Mouse (Mus musculus): ENCODE measurements around the gene Klhl40. TPM values are rescaled to one million over a fixed set of nuclear protein-coding genes. Genes with fewer than 3 reads are reported as not detected.

The Klhl40 gene
- polyA plus RNA-seq, 1 experiment from 2014 or later = 1.7 TPM

- H3K27me3 ChIP-seq (ENCODE audit: control insufficient read depth, insufficient read depth, low read length) = no peaks in the 10 kb centered on the region
- WGBS = 91% methylated on average over 1 of the region's 1 CpGs
- no peak overlapping the region for H3K4me3 ChIP-seq (ENCODE audit: low read depth, low read length)
Measured at GRCm38 (mm10) chr9:121823051-121823450, 45.6 kb downstream of the Klhl40 start.

DNA sequence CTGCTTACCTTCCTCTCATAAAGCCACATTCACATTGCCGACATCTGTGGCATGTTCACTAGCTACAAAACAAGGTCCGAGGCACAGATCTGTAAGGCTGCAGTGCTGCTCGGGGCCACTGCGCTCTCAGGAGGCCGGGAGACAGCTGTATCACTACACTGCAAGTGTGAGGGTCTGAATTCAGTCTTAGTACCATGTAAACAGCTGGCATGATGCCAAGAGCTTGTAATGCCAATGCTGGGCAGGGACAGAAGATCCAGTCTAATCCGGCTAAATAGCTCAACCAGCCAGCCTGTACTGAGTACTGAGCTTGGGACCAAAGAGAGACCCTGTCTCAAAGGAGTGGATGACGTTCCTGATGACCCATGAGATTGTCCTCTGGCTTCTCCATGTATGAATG is 46.6 kb downstream of the Klhl40 start:
- Histone ChIP-seq H3K27ac (replicated peaks; ENCODE audit: low read depth, low read length) (no peak overlapping the region), H3K4me3 (ENCODE audit: low read depth, low read length) (no peak overlapping the region), H3K9ac (ENCODE audit: low read length) (no peak overlapping the region), H3K4me1 (ENCODE audit: control insufficient read depth, insufficient read depth, low read length) (no peaks in the 10 kb centered on the region), H3K27me3 (ENCODE audit: control insufficient read depth, insufficient read depth, low read length) (no peaks in the 10 kb centered on the region), H3K4me2 (ENCODE audit: low read depth, severe bottlenecking) (no peak overlapping the region), H3K36me3 (ENCODE audit: control insufficient read depth, insufficient read depth, low read length) (no peaks in the 10 kb centered on the region), H3K9me3 (ENCODE audit: control insufficient read depth, low read length) (no peaks in the 10 kb centered on the region)
- ATAC-seq (ENCODE audit: insufficient number of reproducible peaks, low FRiP score, low TSS enrichment, low read depth) (no peak), DNase-seq (ENCODE audit: low spot score) (no peak)
- 86% methylated on average over 7 of the region's 7 CpGs for WGBS

More at GRCm38 (mm10) chr9:121823051-121823450, 45.6 kb downstream of the Klhl40 start:
- Histone ChIP-seq H3K4me1 (ENCODE audit: control insufficient read depth, insufficient read depth, low read length) (no peaks in the 10 kb centered on the region), H3K4me2 (ENCODE audit: low read depth, severe bottlenecking) (no peak overlapping the region), H3K9ac (ENCODE audit: low read length) (no peak overlapping the region), H3K27ac (replicated peaks; ENCODE audit: low read depth, low read length) (no peak overlapping the region), H3K36me3 (ENCODE audit: control insufficient read depth, insufficient read depth, low read length) (no peaks in the 10 kb centered on the region), H3K9me3 (ENCODE audit: control insufficient read depth, low read length) (no peaks in the 10 kb centered on the region)
- ATAC-seq (ENCODE audit: insufficient number of reproducible peaks, low FRiP score, low TSS enrichment, low read depth) = no peak
- no peak for DNase-seq (ENCODE audit: low spot score)

- DNase-seq (ENCODE audit: low spot score) (no peak), ATAC-seq (ENCODE audit: insufficient number of reproducible peaks, low FRiP score, low TSS enrichment, low read depth) (no peak)
- no peak overlapping the region for H3K4me2 ChIP-seq (ENCODE audit: low read depth, severe bottlenecking)
- H3K27ac ChIP-seq (replicated peaks; ENCODE audit: low read depth, low read length) = no peak overlapping the region
- H3K36me3 ChIP-seq (ENCODE audit: control insufficient read depth, insufficient read depth, low read length) = no peaks in the 10 kb centered on the region
- no peaks in the 10 kb centered on the region for H3K27me3 ChIP-seq (ENCODE audit: control insufficient read depth, insufficient read depth, low read length)
- no peaks in the 10 kb centered on the region for H3K9me3 ChIP-seq (ENCODE audit: control insufficient read depth, low read length)
- no peak overlapping the region for H3K9ac ChIP-seq (ENCODE audit: low read length)
- no peaks in the 10 kb centered on the region for H3K4me1 ChIP-seq (ENCODE audit: control insufficient read depth, insufficient read depth, low read length)
- no peak overlapping the region for H3K4me3 ChIP-seq (ENCODE audit: low read depth, low read length)
- 89% methylated on average over 3 of the region's 3 CpGs for WGBS
Measured at GRCm38 (mm10) chr9:121826356-121826755, 48.9 kb downstream of the Klhl40 start.

DNA sequence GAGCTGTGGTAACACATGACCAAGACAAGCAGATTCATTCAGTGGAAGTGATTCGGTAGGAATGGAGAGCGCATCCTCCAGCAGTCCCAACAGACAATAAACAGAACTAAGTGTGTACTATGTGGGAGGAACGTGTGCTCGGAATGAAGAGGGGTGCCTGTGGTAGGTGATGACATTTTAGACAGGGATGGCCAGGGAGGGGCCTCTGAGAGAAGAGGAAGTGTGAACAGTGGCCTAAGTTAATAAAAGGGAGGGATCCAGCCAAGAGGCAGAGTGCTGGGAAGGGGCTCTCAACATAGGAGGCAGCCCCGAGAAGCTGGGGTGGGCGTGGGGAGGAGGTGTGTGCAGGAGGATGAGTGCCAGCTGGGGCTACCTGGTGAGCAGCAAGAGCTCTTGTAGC is 50.9 kb downstream of the Klhl40 start:
- no peak overlapping the region for H3K4me3 ChIP-seq (ENCODE audit: low read depth, low read length)
- no peaks in the 10 kb centered on the region for H3K4me1 ChIP-seq (ENCODE audit: control insufficient read depth, insufficient read depth, low read length)
- no peaks in the 10 kb centered on the region for H3K9me3 ChIP-seq (ENCODE audit: control insufficient read depth, low read length)
- H3K9ac ChIP-seq (ENCODE audit: low read length) = no peak overlapping the region
- 81% methylated on average over 6 of the region's 6 CpGs for WGBS
- H3K27me3 ChIP-seq (ENCODE audit: control insufficient read depth, insufficient read depth, low read length) = no peaks in the 10 kb centered on the region
- no peaks in the 10 kb centered on the region for H3K36me3 ChIP-seq (ENCODE audit: control insufficient read depth, insufficient read depth, low read length)
- no peak for ATAC-seq (ENCODE audit: insufficient number of reproducible peaks, low FRiP score, low TSS enrichment, low read depth)
- H3K4me2 ChIP-seq (ENCODE audit: low read depth, severe bottlenecking) = no peak overlapping the region
- no peak for DNase-seq (ENCODE audit: low spot score)
- no peak overlapping the region for H3K27ac ChIP-seq (replicated peaks; ENCODE audit: low read depth, low read length)

DNA sequence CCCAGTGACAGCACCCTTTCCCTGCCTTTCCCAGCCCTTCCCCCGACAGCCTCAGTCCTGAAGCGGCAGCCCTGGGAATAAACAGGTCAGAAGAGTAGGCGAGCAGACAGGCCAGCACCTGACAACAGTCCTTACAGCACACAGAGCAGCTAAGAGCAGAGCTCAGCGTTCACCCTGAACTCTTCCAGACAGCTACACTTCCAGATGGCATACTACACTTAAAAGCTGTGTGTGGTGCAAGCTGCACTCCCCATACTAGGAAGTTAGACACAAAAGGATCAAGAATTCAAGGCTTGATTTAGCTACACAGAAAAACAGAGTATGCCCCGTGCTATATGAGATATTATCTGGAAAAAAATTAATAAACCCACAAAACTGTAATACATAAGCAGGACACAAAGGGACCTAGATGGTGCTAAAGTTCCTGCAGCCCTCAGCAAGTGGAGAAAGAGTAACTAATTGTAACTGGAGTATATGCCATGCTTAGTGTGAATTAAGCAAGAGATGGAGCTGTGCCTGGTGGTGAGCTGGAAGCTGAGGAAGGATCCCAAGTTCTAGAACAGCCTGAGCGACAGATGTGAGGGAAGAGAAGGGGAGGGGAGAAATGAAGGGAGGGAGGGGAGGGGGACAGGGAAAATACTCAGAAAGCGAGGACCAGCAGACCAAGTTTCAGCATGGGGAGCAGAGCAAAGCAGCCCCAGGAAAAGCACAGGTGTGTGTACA is 52.0 kb downstream of the Klhl40 start:
- no peak for ATAC-seq (ENCODE audit: insufficient number of reproducible peaks, low FRiP score, low TSS enrichment, low read depth)
- H3K36me3 ChIP-seq (ENCODE audit: control insufficient read depth, insufficient read depth, low read length) = no peaks in the 10 kb centered on the region
- no peak for DNase-seq (ENCODE audit: low spot score)
- H3K9me3 ChIP-seq (ENCODE audit: control insufficient read depth, low read length) = no peaks in the 10 kb centered on the region
- H3K9ac ChIP-seq (ENCODE audit: low read length) = no peak overlapping the region
- no peaks in the 10 kb centered on the region for H3K27me3 ChIP-seq (ENCODE audit: control insufficient read depth, insufficient read depth, low read length)
- no peak overlapping the region for H3K27ac ChIP-seq (replicated peaks; ENCODE audit: low read depth, low read length)
- H3K4me3 ChIP-seq (ENCODE audit: low read depth, low read length) = no peak overlapping the region
- no peaks in the 10 kb centered on the region for H3K4me1 ChIP-seq (ENCODE audit: control insufficient read depth, insufficient read depth, low read length)
- 63% methylated on average over 7 of the region's 7 CpGs for WGBS
- H3K4me2 ChIP-seq (ENCODE audit: low read depth, severe bottlenecking) = no peak overlapping the region

- DNase-seq (ENCODE audit: low spot score) (peak; percentile 47), ATAC-seq (ENCODE audit: insufficient number of reproducible peaks, low FRiP score, low TSS enrichment, low read depth) (no peak)
- no peak overlapping the region for H3K27ac ChIP-seq (replicated peaks; ENCODE audit: low read depth, low read length)
- no peaks in the 10 kb centered on the region for H3K4me1 ChIP-seq (ENCODE audit: control insufficient read depth, insufficient read depth, low read length)
- no peak overlapping the region for H3K9ac ChIP-seq (ENCODE audit: low read length)
- WGBS = 83% methylated on average over 6 of the region's 6 CpGs
- H3K9me3 ChIP-seq (ENCODE audit: control insufficient read depth, low read length) = no peaks in the 10 kb centered on the region
- no peak overlapping the region for H3K4me2 ChIP-seq (ENCODE audit: low read depth, severe bottlenecking)
- no peak overlapping the region for H3K4me3 ChIP-seq (ENCODE audit: low read depth, low read length)
- no peaks in the 10 kb centered on the region for H3K27me3 ChIP-seq (ENCODE audit: control insufficient read depth, insufficient read depth, low read length)
- H3K36me3 ChIP-seq (ENCODE audit: control insufficient read depth, insufficient read depth, low read length) = no peaks in the 10 kb centered on the region
Measured at GRCm38 (mm10) chr9:121830243-121830955, 53.0 kb downstream of the Klhl40 start.

DNA sequence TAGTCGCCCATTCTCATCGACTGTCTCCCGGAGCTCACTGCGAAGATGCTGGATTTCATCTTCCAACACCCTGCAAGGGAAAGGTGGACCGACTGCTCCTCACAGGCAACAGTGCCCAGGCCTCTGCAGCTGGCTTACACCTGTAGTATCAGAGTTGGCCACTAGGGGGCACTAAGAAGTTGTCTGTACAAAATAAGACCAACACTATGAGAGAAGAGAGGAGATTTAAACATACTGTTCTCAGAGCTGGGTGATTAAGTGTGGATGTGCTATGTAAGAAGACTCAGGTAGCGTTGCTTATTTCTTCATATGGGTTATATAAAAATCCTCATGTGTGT is 53.5 kb downstream of the Klhl40 start:
- H3K27ac ChIP-seq (replicated peaks; ENCODE audit: low read depth, low read length) = no peak overlapping the region
- no peaks in the 10 kb centered on the region for H3K9me3 ChIP-seq (ENCODE audit: control insufficient read depth, low read length)
- H3K27me3 ChIP-seq (ENCODE audit: control insufficient read depth, insufficient read depth, low read length) = no peaks in the 10 kb centered on the region
- no peak overlapping the region for H3K4me2 ChIP-seq (ENCODE audit: low read depth, severe bottlenecking)
- DNase-seq (ENCODE audit: low spot score) (peak; percentile 89), ATAC-seq (ENCODE audit: insufficient number of reproducible peaks, low FRiP score, low TSS enrichment, low read depth) (no peak)
- H3K9ac ChIP-seq (ENCODE audit: low read length) = no peak overlapping the region
- no peaks in the 10 kb centered on the region for H3K36me3 ChIP-seq (ENCODE audit: control insufficient read depth, insufficient read depth, low read length)
- no peak overlapping the region for H3K4me3 ChIP-seq (ENCODE audit: low read depth, low read length)
- H3K4me1 ChIP-seq (ENCODE audit: control insufficient read depth, insufficient read depth, low read length) = no peaks in the 10 kb centered on the region
- 33% methylated on average over 6 of the region's 6 CpGs for WGBS

All from limb, embryonic 11.5 days (tissue).